12 mouse cellular contexts compared by ENCODE assay signal in genomic region chr11:107267522-107267921, GRCm38 (mm10).
DNase-seq lines count a peak whose midpoint lies in the region; ATAC-seq and TF ChIP-seq lines count a peak whose summit lies in the region.
"Had no signal": no experiment of that assay in that cellular context is flagged by ENCODE, and none has a peak within 500 bp of the region (broad histone marks: within the 10 kb centered on the region; RNA-seq: fewer than 3 reads in every experiment).

No protein-coding gene starts in this region.

- peak; percentile 30; the same call in 1 of the 2 replicates for TF ChIP-seq CTCF in hindbrain, postnatal 0 days (IDR thresholded peaks at IDR 0.05; ENCODE audit: low read depth)

- no peak overlapping the region for H3K9ac ChIP-seq in hindbrain, postnatal 0 days (replicated peaks; ENCODE audit: low read length)
- no peak overlapping the region for H3K9ac ChIP-seq in hindbrain, embryonic 16.5 days (ENCODE audit: low read depth, low read length)
- H3K9ac ChIP-seq in kidney, embryonic 16.5 days (replicated peaks; ENCODE audit: low read length), result no peak overlapping the region
- H3K9ac ChIP-seq: limb, embryonic 15.5 days had no signal

- DNase-seq in hindbrain, postnatal 0 days (ENCODE audit: low spot score), result no peak
- peak; percentile 6 for DNase-seq in spleen, adult 12 weeks (ENCODE audit: low spot score)
- DNase-seq in spleen, postnatal 14 days (ENCODE audit: low spot score in 2 of 2), result no peak
- peak; percentile 13 for DNase-seq in c-Kit-positive CD71-positive TER-119-positive erythroid progenitor cells, embryonic 14.5 days (ENCODE audit: low spot score)
- no peak for DNase-seq in retina, postnatal 1 day
- DNase-seq: gastrocnemius, postnatal 25 days; layer of hippocampus, adult 9-11 months; right cerebral cortex, adult 18-20 months had no signal

- WGBS in hindbrain, postnatal 0 days, result 97% methylated on average over 3 of the region's 3 CpGs
- WGBS in hindbrain, embryonic 16.5 days, result 96% methylated on average over 3 of the region's 3 CpGs
- 97% methylated on average over 3 of the region's 3 CpGs for WGBS in kidney, embryonic 16.5 days

- no peaks in the 10 kb centered on the region for H3K9me3 ChIP-seq in hindbrain, postnatal 0 days (ENCODE audit: low read length)
- H3K9me3 ChIP-seq in hindbrain, embryonic 16.5 days (ENCODE audit: control insufficient read depth, low read length), result peaks cover 6% of the 10 kb centered on the region; the same call in 1 of the 2 replicates
- peaks cover 8% of the 10 kb centered on the region; the same call in 1 of the 2 replicates for H3K9me3 ChIP-seq in kidney, embryonic 16.5 days (ENCODE audit: low read length)
- H3K9me3 ChIP-seq: limb, embryonic 15.5 days had no signal

- no peak overlapping the region for H3K4me2 ChIP-seq in hindbrain, postnatal 0 days (ENCODE audit: low read depth, low read length)
- H3K4me2 ChIP-seq in hindbrain, embryonic 16.5 days (ENCODE audit: low read length), result no peak overlapping the region
- H3K4me2 ChIP-seq in kidney, embryonic 16.5 days (replicated peaks; ENCODE audit: low read depth, low read length), result no peak overlapping the region
- H3K4me2 ChIP-seq: limb, embryonic 15.5 days had no signal

- no peak for ATAC-seq in hindbrain, postnatal 0 days
- ATAC-seq in hindbrain, embryonic 16.5 days, result no peak
- no peak for ATAC-seq in erythroid progenitor cell, adult 5-6 weeks (replicated peaks; ENCODE audit: low FRiP score, poor library complexity, severe bottlenecking)
- ATAC-seq in kidney, embryonic 16.5 days (ENCODE audit: low FRiP score, low TSS enrichment), result no peak

- no peak overlapping the region for H3K27ac ChIP-seq in hindbrain, postnatal 0 days
- no peak overlapping the region for H3K27ac ChIP-seq in hindbrain, embryonic 16.5 days (ENCODE audit: low read depth, low read length)
- no peak overlapping the region for H3K27ac ChIP-seq in kidney, embryonic 16.5 days (ENCODE audit: low read length)
- H3K27ac ChIP-seq: limb, embryonic 15.5 days had no signal

- H3K27me3 ChIP-seq in hindbrain, postnatal 0 days (ENCODE audit: insufficient read depth, low read length), result no peaks in the 10 kb centered on the region
- no peaks in the 10 kb centered on the region for H3K27me3 ChIP-seq in hindbrain, embryonic 16.5 days (replicated peaks; ENCODE audit: control insufficient read depth, insufficient read depth, low read length)
- H3K27me3 ChIP-seq in kidney, embryonic 16.5 days (ENCODE audit: insufficient read depth, low read length), result no peaks in the 10 kb centered on the region
- H3K27me3 ChIP-seq: limb, embryonic 15.5 days had no signal

- H3K36me3 ChIP-seq in hindbrain, postnatal 0 days (ENCODE audit: insufficient read depth, low read length), result no peaks in the 10 kb centered on the region
- no peaks in the 10 kb centered on the region for H3K36me3 ChIP-seq in hindbrain, embryonic 16.5 days (ENCODE audit: control insufficient read depth, insufficient read depth, low read length)
- H3K36me3 ChIP-seq in kidney, embryonic 16.5 days (ENCODE audit: insufficient read depth, low read length), result peaks cover 4% of the 10 kb centered on the region; the same call in 1 of the 2 replicates

- 0 out of 2 replicates have a peak, but pooled peaks cover 4% of the 10 kb centered on the region for H3K4me1 ChIP-seq in hindbrain, postnatal 0 days (ENCODE audit: insufficient read depth, low read length)
- peaks cover 15% of the 10 kb centered on the region for H3K4me1 ChIP-seq in hindbrain, embryonic 16.5 days (ENCODE audit: control insufficient read depth, insufficient read depth, low read depth, low read length)
- H3K4me1 ChIP-seq in kidney, embryonic 16.5 days (ENCODE audit: insufficient read depth, low read length), result peaks cover 2% of the 10 kb centered on the region

- H3K4me3 ChIP-seq in hindbrain, postnatal 0 days (ENCODE audit: low read length), result no peak overlapping the region
- no peak overlapping the region for H3K4me3 ChIP-seq in hindbrain, embryonic 16.5 days (ENCODE audit: low read length)
- no peak overlapping the region for H3K4me3 ChIP-seq in kidney, embryonic 16.5 days (ENCODE audit: low read length)
- H3K4me3 ChIP-seq: limb, embryonic 15.5 days had no signal

Comparison
In these comparisons a context has a peak if more than half of its experiments do, and no peak if none do; other contexts are left out.
1. DNase-seq: peak in spleen, adult 12 weeks (single experiment) and c-Kit-positive CD71-positive TER-119-positive erythroid progenitor cells, embryonic 14.5 days (single experiment); none in hindbrain, postnatal 0 days (single experiment), spleen, postnatal 14 days (0 of 2) and retina, postnatal 1 day (single experiment).